Mouse (Mus musculus): ENCODE data around the gene Adprh. TPM values are rescaled to one million over a fixed set of nuclear protein-coding genes. Genes with fewer than 3 reads are reported as not detected.

Gene Adprh
- polyA plus RNA-seq, 1 experiment, result 19.3 TPM

GRCm38 (mm10) chr16:38462161-38462560 lies 9.7 kb upstream of the Adprh start:
- H3K4me3 ChIP-seq (replicated peaks; ENCODE audit: control insufficient read depth, low read depth, low read length), result no peak overlapping the region
- WGBS, result 56% methylated on average over 7 of the region's 7 CpGs
- peaks cover 2% of the 10 kb centered on the region; the same call in 1 of the 2 replicates for H3K4me1 ChIP-seq (ENCODE audit: control insufficient read depth, insufficient read depth, low read length)
- no peak for TF ChIP-seq POLR2A (IDR thresholded peaks at IDR 0.05; ENCODE audit: borderline replicate concordance, control insufficient read depth, low read depth, low read length)
- no peak for TF ChIP-seq CTCF (IDR thresholded peaks at IDR 0.05; ENCODE audit: control insufficient read depth, insufficient read depth, low read length)
- no peak overlapping the region for H3K27ac ChIP-seq (ENCODE audit: control insufficient read depth, insufficient read depth, low read depth, low read length, poor library complexity)

GRCm38 (mm10) chr16:38461749-38462148 lies 9.2 kb upstream of the Adprh start:
- Histone ChIP-seq H3K27ac (ENCODE audit: control insufficient read depth, insufficient read depth, low read depth, low read length, poor library complexity) (no peak overlapping the region), H3K4me1 (ENCODE audit: control insufficient read depth, insufficient read depth, low read length) (peaks cover 2% of the 10 kb centered on the region; the same call in 1 of the 2 replicates), H3K4me3 (replicated peaks; ENCODE audit: control insufficient read depth, low read depth, low read length) (no peak overlapping the region)
- WGBS, result 66% methylated on average over 8 of the region's 8 CpGs
- TF ChIP-seq POLR2A (IDR thresholded peaks at IDR 0.05; ENCODE audit: borderline replicate concordance, control insufficient read depth, low read depth, low read length), result no peak
- TF ChIP-seq CTCF (IDR thresholded peaks at IDR 0.05; ENCODE audit: control insufficient read depth, insufficient read depth, low read length), result no peak

- Histone ChIP-seq H3K4me3 (replicated peaks; ENCODE audit: control insufficient read depth, low read depth, low read length) (no peak overlapping the region), H3K4me1 (ENCODE audit: control insufficient read depth, insufficient read depth, low read length) (peaks cover 2% of the 10 kb centered on the region; the same call in 1 of the 2 replicates), H3K27ac (ENCODE audit: control insufficient read depth, insufficient read depth, low read depth, low read length, poor library complexity) (no peak overlapping the region)
- WGBS, result 55% methylated on average over 4 of the region's 4 CpGs
- TF ChIP-seq CTCF (IDR thresholded peaks at IDR 0.05; ENCODE audit: control insufficient read depth, insufficient read depth, low read length), result no peak
- no peak for TF ChIP-seq POLR2A (IDR thresholded peaks at IDR 0.05; ENCODE audit: borderline replicate concordance, control insufficient read depth, low read depth, low read length)
Observed at GRCm38 (mm10) chr16:38459990-38460389, 7.5 kb upstream of the Adprh start.

GRCm38 (mm10) chr16:38458600-38459280 lies 6.2 kb upstream of the Adprh start:
- H3K4me1 ChIP-seq (ENCODE audit: control insufficient read depth, insufficient read depth, low read length), result peaks cover 2% of the 10 kb centered on the region; the same call in 1 of the 2 replicates
- TF ChIP-seq POLR2A (IDR thresholded peaks at IDR 0.05; ENCODE audit: borderline replicate concordance, control insufficient read depth, low read depth, low read length) (no peak), CTCF (IDR thresholded peaks at IDR 0.05; ENCODE audit: control insufficient read depth, insufficient read depth, low read length) (no peak)
- WGBS, result 51% methylated on average over 6 of the region's 6 CpGs
- H3K4me3 ChIP-seq (replicated peaks; ENCODE audit: control insufficient read depth, low read depth, low read length), result no peak overlapping the region
- H3K27ac ChIP-seq (ENCODE audit: control insufficient read depth, insufficient read depth, low read depth, low read length, poor library complexity), result peak overlapping the region; percentile 66

- H3K27ac ChIP-seq (ENCODE audit: control insufficient read depth, insufficient read depth, low read depth, low read length, poor library complexity), result peak overlapping the region; percentile 2; the same call in 1 of the 2 replicates
- H3K4me3 ChIP-seq (replicated peaks; ENCODE audit: control insufficient read depth, low read depth, low read length), result peak overlapping the region; percentile 32
- H3K4me1 ChIP-seq (ENCODE audit: control insufficient read depth, insufficient read depth, low read length), result peaks cover under 1% of the 10 kb centered on the region; the same call in 1 of the 2 replicates
- WGBS, result 13% methylated on average over 11 of the region's 11 CpGs
- TF ChIP-seq CTCF (IDR thresholded peaks at IDR 0.05; ENCODE audit: control insufficient read depth, insufficient read depth, low read length), result no peak
- TF ChIP-seq POLR2A (IDR thresholded peaks at IDR 0.05; ENCODE audit: borderline replicate concordance, control insufficient read depth, low read depth, low read length), result no peak
Observed at GRCm38 (mm10) chr16:38456812-38457567, 4.5 kb upstream of the Adprh start.

- TF ChIP-seq CTCF (IDR thresholded peaks at IDR 0.05; ENCODE audit: control insufficient read depth, insufficient read depth, low read length), result no peak
- TF ChIP-seq POLR2A (IDR thresholded peaks at IDR 0.05; ENCODE audit: borderline replicate concordance, control insufficient read depth, low read depth, low read length), result no peak
- Histone ChIP-seq H3K4me1 (ENCODE audit: control insufficient read depth, insufficient read depth, low read length) (no peaks in the 10 kb centered on the region), H3K27ac (ENCODE audit: control insufficient read depth, insufficient read depth, low read depth, low read length, poor library complexity) (no peak within 1 kb of the TSS), H3K4me3 (replicated peaks; ENCODE audit: control insufficient read depth, low read depth, low read length) (no peak within 1 kb of the TSS)
- 74% methylated on average over 17 of the region's 17 CpGs for WGBS
Observed at GRCm38 (mm10) chr16:38455511-38456418, 3.3 kb upstream of the Adprh start, which contains the start of gene Cd80. Gene Cd80, plus strand, starts transcription at chr16:38455561.

GRCm38 (mm10) chr16:38454533-38455254 lies 2.2 kb upstream of the Adprh start:
- H3K4me3 ChIP-seq (replicated peaks; ENCODE audit: control insufficient read depth, low read depth, low read length), result no peak overlapping the region
- 78% methylated on average over 11 of the region's 11 CpGs for WGBS
- TF ChIP-seq POLR2A (IDR thresholded peaks at IDR 0.05; ENCODE audit: borderline replicate concordance, control insufficient read depth, low read depth, low read length) (no peak), CTCF (IDR thresholded peaks at IDR 0.05; ENCODE audit: control insufficient read depth, insufficient read depth, low read length) (no peak)
- H3K4me1 ChIP-seq (ENCODE audit: control insufficient read depth, insufficient read depth, low read length), result no peaks in the 10 kb centered on the region
- H3K27ac ChIP-seq (ENCODE audit: control insufficient read depth, insufficient read depth, low read depth, low read length, poor library complexity), result no peak overlapping the region

Measured in bone marrow, adult 2 months (tissue).